Mouse (Mus musculus): ENCODE results near the gene Efcab2. TPM values are rescaled to one million over a fixed set of nuclear protein-coding genes. Genes with fewer than 3 reads are reported as not detected.
A peak's percentile ranks its signal among the peaks of the same experiment; 100 is the strongest.

Gene Efcab2
- polyA plus RNA-seq (2015; fragmentation: Nextera tagmentation; extraction: Ambion mirVana), result 6.3 and 7.2 TPM in 2 replicates

GRCm38 (mm10) chr1:178405951-178406711 is at the start of gene Efcab2:
Gene Efcab2, plus strand, starts transcription at chr1:178406085.
- DNase-seq (ENCODE audit: low spot score), result peak; percentile 96

GRCm38 (mm10) chr1:178357776-178358710 is 47.8 kb upstream of the Efcab2 start:
- no peak for DNase-seq (ENCODE audit: low spot score)

- no peak for DNase-seq (ENCODE audit: low spot score)
Measured at GRCm38 (mm10) chr1:178360264-178360663, 45.6 kb upstream of the Efcab2 start.

- DNase-seq (ENCODE audit: low spot score), result peak; percentile 19
Measured at GRCm38 (mm10) chr1:178360702-178361101, 45.2 kb upstream of the Efcab2 start.

- DNase-seq (ENCODE audit: low spot score), result no peak
Measured at GRCm38 (mm10) chr1:178365171-178365570, 40.7 kb upstream of the Efcab2 start.

GRCm38 (mm10) chr1:178368121-178368520 is 37.8 kb upstream of the Efcab2 start:
- DNase-seq (ENCODE audit: low spot score), result no peak

GRCm38 (mm10) chr1:178368548-178369271 is 37.2 kb upstream of the Efcab2 start:
- DNase-seq (ENCODE audit: low spot score), result peak; percentile 92

GRCm38 (mm10) chr1:178369272-178369651 is 36.6 kb upstream of the Efcab2 start:
- peak; percentile 44 for DNase-seq (ENCODE audit: low spot score)

GRCm38 (mm10) chr1:178372681-178373080 is 33.2 kb upstream of the Efcab2 start:
- DNase-seq (ENCODE audit: low spot score), result no peak

- DNase-seq (ENCODE audit: low spot score), result no peak
Measured at GRCm38 (mm10) chr1:178375381-178375780, 30.5 kb upstream of the Efcab2 start.

GRCm38 (mm10) chr1:178376061-178376460 is 29.8 kb upstream of the Efcab2 start:
- DNase-seq (ENCODE audit: low spot score), result no peak

GRCm38 (mm10) chr1:178376907-178377306 is 29.0 kb upstream of the Efcab2 start:
- DNase-seq (ENCODE audit: low spot score), result no peak

GRCm38 (mm10) chr1:178378115-178378514 is 27.8 kb upstream of the Efcab2 start:
- DNase-seq (ENCODE audit: low spot score), result no peak

- no peak for DNase-seq (ENCODE audit: low spot score)
Measured at GRCm38 (mm10) chr1:178379224-178379623, 26.7 kb upstream of the Efcab2 start.

GRCm38 (mm10) chr1:178382165-178382564 is 23.7 kb upstream of the Efcab2 start:
- DNase-seq (ENCODE audit: low spot score), result no peak

GRCm38 (mm10) chr1:178388802-178389201 is 17.1 kb upstream of the Efcab2 start:
- no peak for DNase-seq (ENCODE audit: low spot score)

- no peak for DNase-seq (ENCODE audit: low spot score)
Measured at GRCm38 (mm10) chr1:178389401-178389800, 16.5 kb upstream of the Efcab2 start.

GRCm38 (mm10) chr1:178392970-178393369 is 12.9 kb upstream of the Efcab2 start:
- DNase-seq (ENCODE audit: low spot score), result peak; percentile 33

GRCm38 (mm10) chr1:178395091-178395490 is 10.8 kb upstream of the Efcab2 start:
- no peak for DNase-seq (ENCODE audit: low spot score)

- no peak for DNase-seq (ENCODE audit: low spot score)
Measured at GRCm38 (mm10) chr1:178396383-178396782, 9.5 kb upstream of the Efcab2 start.

- DNase-seq (ENCODE audit: low spot score), result no peak
Measured at GRCm38 (mm10) chr1:178399879-178400278, 6.0 kb upstream of the Efcab2 start.
